Mouse (Mus musculus) cerebellum, adult 2 months (tissue): ENCODE data around the gene Ttc8.

Source experiments
- CTCF ChIP-seq: fragments of 200-500 bp; IDR thresholded peaks from 2 replicates; pipeline ENCODE4 v1.5.1; 2011; ENCODE audit warnings: low read depth, mild to moderate bottlenecking, control low read depth, low read length, moderate library complexity, borderline replicate concordance; ENCODE audit not compliant: insufficient read depth
- POLR2A ChIP-seq: fragments of 200-500 bp; IDR thresholded peaks from 2 replicates; pipeline ENCODE4 v1.6.1; 2011; ENCODE audit warnings: low read length, control low read depth, borderline replicate concordance; ENCODE audit not compliant: insufficient read depth

DNA sequence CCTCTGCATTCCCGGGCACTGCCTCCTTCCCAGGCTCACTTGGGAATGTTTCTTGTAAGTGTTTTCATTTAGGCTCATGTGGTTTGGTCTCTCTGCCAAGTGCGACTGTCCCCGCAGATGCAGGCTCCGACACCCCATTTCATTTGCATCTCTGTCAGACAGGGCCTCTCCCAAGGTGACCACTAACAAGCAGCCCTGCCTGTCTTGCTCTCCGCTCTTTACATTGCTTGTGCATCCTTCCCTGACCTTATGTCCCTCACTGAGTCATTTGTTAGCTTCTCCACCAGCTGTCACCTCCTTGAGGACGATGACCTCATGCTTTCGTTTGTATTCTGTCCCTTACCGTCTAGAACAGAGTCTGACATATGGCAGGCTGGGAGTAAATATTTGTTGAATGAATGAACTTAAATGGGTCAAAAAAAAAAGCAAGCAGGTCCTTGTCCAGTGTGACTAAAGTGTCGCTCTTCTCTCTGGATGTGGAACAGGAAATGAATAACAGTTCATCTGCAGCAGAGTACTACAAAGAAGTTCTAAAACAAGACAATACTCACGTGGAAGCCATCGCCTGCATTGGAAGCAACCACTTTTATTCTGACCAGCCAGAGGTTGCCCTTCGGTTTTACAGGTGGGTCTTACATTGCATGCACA is 53.9 kb downstream of the Ttc8 start:
- no peak for TF ChIP-seq POLR2A
- no peak for TF ChIP-seq CTCF
